Mouse (Mus musculus): ENCODE measurements around the gene Pbld1. TPM values are rescaled to one million over a fixed set of nuclear protein-coding genes. Genes with fewer than 3 reads are reported as not detected.

Pbld1 gene
- total and polyA plus RNA-seq, 2 experiments, result 166 to 226 TPM

DNA sequence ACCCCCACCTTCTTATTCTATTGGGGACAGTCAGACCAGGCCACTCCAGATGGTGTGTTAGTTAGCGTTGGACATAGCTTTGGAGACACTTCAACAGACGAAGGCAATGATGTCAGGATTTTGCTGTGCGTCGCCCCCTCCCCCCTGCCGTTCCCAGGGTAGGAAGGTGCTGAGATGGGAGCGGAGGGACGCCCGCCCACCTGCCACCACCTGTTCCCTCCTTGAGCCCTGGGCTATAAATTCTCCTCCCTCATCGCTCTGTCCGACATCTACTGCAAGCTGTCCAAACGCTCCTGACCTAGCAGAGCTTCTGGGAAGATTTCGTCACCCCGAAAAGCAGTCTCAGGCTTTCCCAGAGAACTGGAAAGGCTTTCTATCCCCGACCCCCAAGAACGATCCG is 39.6 kb downstream of the Pbld1 start, which contains the start of gene Atoh7:
Gene Atoh7, plus strand, starts transcription at position 131 of the 400 bp plus-strand sequence.
- Histone ChIP-seq H3K79me2 (ENCODE audit: control insufficient read depth, insufficient read depth, low read length) (no peaks in the 10 kb centered on the region), H3K27ac (replicated peaks; ENCODE audit: insufficient read depth, low read depth, low read length) (no peak within 1 kb of the TSS), H3K36me3 (ENCODE audit: control insufficient read depth, insufficient read depth, low read length) (no peaks in the 10 kb centered on the region), H3K27me3 (ENCODE audit: control insufficient read depth, insufficient read depth, low read length) (peaks cover 15% of the 10 kb centered on the region), H3K9ac (ENCODE audit: low read depth, low read length) (0 out of 2 replicates have a peak within 1 kb of the TSS, but pooled peaks have one; percentile 2), H3K4me1 (ENCODE audit: control insufficient read depth, insufficient read depth, low read length) (0 out of 2 replicates have a peak, but pooled peaks cover 3% of the 10 kb centered on the region), H3K4me3 (ENCODE audit: insufficient read depth, low read depth, low read length) (peak within 1 kb of the TSS; percentile 48; the same call in 1 of the 2 replicates)
- WGBS, result 31% methylated on average over 16 of the region's 16 CpGs
- no peak for TF ChIP-seq CTCF (IDR thresholded peaks at IDR 0.05; ENCODE audit: low read depth, low read length)
- no peak for TF ChIP-seq POLR2A (IDR thresholded peaks at IDR 0.05; ENCODE audit: extremely low read depth, insufficient read depth, low read length)
- DNase-seq (ENCODE audit: extremely low read depth, low read depth, low spot score), result no peak

GRCm38 (mm10) chr10:63099941-63100562 is 40.1 kb downstream of the Pbld1 start:
- WGBS, result 1% methylated on average over 62 of the region's 62 CpGs
- H3K27me3 ChIP-seq (ENCODE audit: control insufficient read depth, insufficient read depth, low read length), result peaks cover 15% of the 10 kb centered on the region
- 0 out of 2 replicates have a peak overlapping the region, but pooled peaks have one; percentile 2 for H3K9ac ChIP-seq (ENCODE audit: low read depth, low read length)
- no peak for DNase-seq (ENCODE audit: extremely low read depth, low read depth, low spot score)
- TF ChIP-seq POLR2A (IDR thresholded peaks at IDR 0.05; ENCODE audit: extremely low read depth, insufficient read depth, low read length) (no peak), CTCF (IDR thresholded peaks at IDR 0.05; ENCODE audit: low read depth, low read length) (no peak)
- no peaks in the 10 kb centered on the region for H3K36me3 ChIP-seq (ENCODE audit: control insufficient read depth, insufficient read depth, low read length)
- H3K79me2 ChIP-seq (ENCODE audit: control insufficient read depth, insufficient read depth, low read length), result no peaks in the 10 kb centered on the region
- peak overlapping the region; percentile 48; the same call in 1 of the 2 replicates for H3K4me3 ChIP-seq (ENCODE audit: insufficient read depth, low read depth, low read length)
- 0 out of 2 replicates have a peak, but pooled peaks cover 3% of the 10 kb centered on the region for H3K4me1 ChIP-seq (ENCODE audit: control insufficient read depth, insufficient read depth, low read length)
- H3K27ac ChIP-seq (replicated peaks; ENCODE audit: insufficient read depth, low read depth, low read length), result no peak overlapping the region

DNA sequence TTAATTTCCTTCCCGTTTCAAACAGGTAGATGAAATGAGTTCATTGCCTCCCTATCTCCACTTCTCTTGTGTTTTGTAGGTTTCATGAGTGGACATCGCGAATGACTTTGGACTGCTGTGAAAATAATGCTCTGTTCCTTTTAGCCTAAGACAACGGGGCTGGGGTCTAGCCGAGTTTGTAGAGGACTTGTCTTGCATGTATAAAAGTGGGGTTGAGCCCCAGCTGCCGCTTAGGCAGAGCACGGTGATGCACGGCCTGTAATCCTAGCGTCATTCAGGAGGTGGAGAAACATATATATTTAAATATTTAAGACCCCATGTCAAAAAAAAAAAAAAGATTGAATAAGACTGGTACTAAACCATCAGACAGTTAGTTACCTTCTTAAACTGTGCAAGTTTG is 40.7 kb downstream of the Pbld1 start:
- Histone ChIP-seq H3K9ac (ENCODE audit: low read depth, low read length) (no peak overlapping the region), H3K36me3 (ENCODE audit: control insufficient read depth, insufficient read depth, low read length) (no peaks in the 10 kb centered on the region), H3K4me3 (ENCODE audit: insufficient read depth, low read depth, low read length) (no peak overlapping the region), H3K4me1 (ENCODE audit: control insufficient read depth, insufficient read depth, low read length) (0 out of 2 replicates have a peak, but pooled peaks cover 3% of the 10 kb centered on the region), H3K27me3 (ENCODE audit: control insufficient read depth, insufficient read depth, low read length) (peaks cover 15% of the 10 kb centered on the region), H3K27ac (replicated peaks; ENCODE audit: insufficient read depth, low read depth, low read length) (no peak overlapping the region), H3K79me2 (ENCODE audit: control insufficient read depth, insufficient read depth, low read length) (no peaks in the 10 kb centered on the region)
- DNase-seq (ENCODE audit: extremely low read depth, low read depth, low spot score), result no peak
- TF ChIP-seq CTCF (IDR thresholded peaks at IDR 0.05; ENCODE audit: low read depth, low read length) (no peak), POLR2A (IDR thresholded peaks at IDR 0.05; ENCODE audit: extremely low read depth, insufficient read depth, low read length) (no peak)
- 36% methylated on average over 9 of the region's 9 CpGs for WGBS

DNA sequence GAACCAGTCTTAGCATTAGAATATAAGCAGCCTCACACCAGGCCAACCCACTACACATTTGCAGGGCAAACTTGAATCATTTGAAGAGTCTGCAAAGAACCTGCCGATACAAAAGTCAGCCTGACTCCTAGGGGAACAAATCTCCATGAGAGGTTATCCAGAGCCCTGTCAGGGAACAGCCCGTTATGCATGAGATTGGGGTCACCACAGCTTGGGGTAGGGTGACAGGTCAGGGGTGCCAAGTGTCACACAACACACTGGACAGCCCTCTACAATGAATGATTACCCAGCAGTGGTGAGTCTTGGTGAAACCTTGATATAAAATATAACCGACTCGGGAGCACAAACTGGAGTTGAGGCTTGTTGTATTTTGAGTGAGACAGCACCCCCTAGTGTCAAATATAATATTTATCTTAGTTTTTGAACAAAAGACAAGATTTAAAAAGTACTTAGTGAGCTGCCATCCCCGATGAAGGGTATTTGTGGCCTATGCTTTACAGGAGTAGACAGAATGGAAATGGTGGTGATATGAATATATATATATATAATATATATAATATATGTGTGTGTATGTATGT is 53.2 kb downstream of the Pbld1 start:
- Histone ChIP-seq H3K79me2 (ENCODE audit: control insufficient read depth, insufficient read depth, low read length) (no peaks in the 10 kb centered on the region), H3K4me3 (ENCODE audit: insufficient read depth, low read depth, low read length) (no peak overlapping the region), H3K36me3 (ENCODE audit: control insufficient read depth, insufficient read depth, low read length) (no peaks in the 10 kb centered on the region), H3K4me1 (ENCODE audit: control insufficient read depth, insufficient read depth, low read length) (no peaks in the 10 kb centered on the region), H3K9ac (ENCODE audit: low read depth, low read length) (no peak overlapping the region), H3K27ac (replicated peaks; ENCODE audit: insufficient read depth, low read depth, low read length) (no peak overlapping the region), H3K27me3 (ENCODE audit: control insufficient read depth, insufficient read depth, low read length) (no peaks in the 10 kb centered on the region)
- WGBS, result 35% methylated on average over 5 of the region's 5 CpGs
- peak; percentile 38; the same call in 1 of the 2 replicates for TF ChIP-seq CTCF (IDR thresholded peaks at IDR 0.05; ENCODE audit: low read depth, low read length)
- TF ChIP-seq POLR2A (IDR thresholded peaks at IDR 0.05; ENCODE audit: extremely low read depth, insufficient read depth, low read length), result no peak
- DNase-seq (ENCODE audit: extremely low read depth, low read depth, low spot score), result peak; percentile 67

DNA sequence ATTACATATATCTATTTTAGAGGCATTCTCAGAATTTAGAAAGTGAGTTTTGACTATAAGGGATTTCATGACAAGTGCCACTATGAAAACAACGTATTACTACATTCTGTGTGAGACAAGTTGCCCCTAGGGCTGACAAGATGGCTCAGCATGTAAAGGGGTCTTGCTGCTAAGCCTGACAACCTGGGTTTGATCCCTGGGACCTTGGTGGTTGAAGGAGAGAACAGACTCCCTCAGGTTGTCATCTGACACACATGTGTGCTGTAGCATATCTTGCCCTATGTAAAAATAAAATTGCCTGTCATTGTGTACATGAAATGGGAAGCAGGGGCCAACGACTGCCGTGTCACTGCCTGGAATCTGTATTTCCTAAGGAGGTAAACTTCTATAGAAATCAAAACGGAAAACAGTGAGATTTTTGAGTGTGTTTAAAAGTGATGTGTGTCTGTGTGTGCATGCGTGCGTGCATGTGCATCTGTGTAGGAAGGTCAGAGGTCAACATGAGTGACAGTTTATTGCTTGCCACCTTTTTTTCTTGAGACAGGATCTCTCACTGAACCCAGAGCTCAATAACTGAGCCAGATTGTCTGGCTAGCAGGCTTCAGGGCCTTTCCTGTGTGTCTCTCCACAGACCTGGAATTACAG is 53.9 kb downstream of the Pbld1 start:
- H3K27me3 ChIP-seq (ENCODE audit: control insufficient read depth, insufficient read depth, low read length), result no peaks in the 10 kb centered on the region
- WGBS, result 88% methylated on average over 6 of the region's 6 CpGs
- H3K27ac ChIP-seq (replicated peaks; ENCODE audit: insufficient read depth, low read depth, low read length), result no peak overlapping the region
- no peaks in the 10 kb centered on the region for H3K4me1 ChIP-seq (ENCODE audit: control insufficient read depth, insufficient read depth, low read length)
- TF ChIP-seq POLR2A (IDR thresholded peaks at IDR 0.05; ENCODE audit: extremely low read depth, insufficient read depth, low read length) (no peak), CTCF (IDR thresholded peaks at IDR 0.05; ENCODE audit: low read depth, low read length) (no peak)
- H3K36me3 ChIP-seq (ENCODE audit: control insufficient read depth, insufficient read depth, low read length), result no peaks in the 10 kb centered on the region
- H3K4me3 ChIP-seq (ENCODE audit: insufficient read depth, low read depth, low read length), result no peak overlapping the region
- H3K79me2 ChIP-seq (ENCODE audit: control insufficient read depth, insufficient read depth, low read length), result no peaks in the 10 kb centered on the region
- no peak overlapping the region for H3K9ac ChIP-seq (ENCODE audit: low read depth, low read length)
- no peak for DNase-seq (ENCODE audit: extremely low read depth, low read depth, low spot score)
